Mouse (Mus musculus): ENCODE data around the gene Atp8b2.

Atp8b2 gene

GRCm38 (mm10) chr3:89957880-89958279 lies 5.4 kb downstream of the Atp8b2 start:
- no peak for DNase-seq

DNA sequence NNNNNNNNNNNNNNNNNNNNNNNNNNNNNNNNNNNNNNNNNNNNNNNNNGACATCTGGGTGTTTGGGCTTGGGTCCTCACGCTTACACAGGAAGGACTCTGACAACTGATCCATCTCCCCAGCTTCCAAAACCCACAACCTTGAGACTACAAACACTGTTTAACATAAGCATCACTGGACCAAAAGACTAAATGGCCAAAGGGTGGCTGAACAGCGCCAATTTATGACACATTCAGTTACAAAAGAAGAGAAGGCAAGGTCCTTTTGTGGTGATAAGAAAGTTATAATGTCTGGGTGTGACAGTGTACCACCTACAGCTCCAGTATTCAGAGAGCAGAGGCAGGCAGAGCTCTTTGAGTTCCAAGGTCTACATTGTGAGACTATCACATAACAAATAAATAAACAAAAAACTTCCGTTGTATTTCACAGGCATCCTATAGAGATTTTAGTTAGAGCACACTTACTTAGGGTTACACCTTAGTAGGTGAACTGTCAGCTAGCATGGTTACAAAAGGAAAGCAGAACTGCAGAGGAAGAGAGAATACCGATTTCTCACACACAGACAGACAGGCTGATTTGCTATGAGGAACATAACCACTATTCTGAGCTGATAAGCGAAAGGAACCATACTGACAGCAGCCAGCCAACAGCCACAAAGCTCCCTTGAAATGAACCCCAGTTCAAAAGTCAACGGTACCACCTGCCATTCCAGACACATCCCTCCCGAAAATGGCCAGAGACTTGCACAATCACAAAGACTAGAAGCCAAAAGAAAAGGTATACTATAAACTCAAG lies 6.9 kb downstream of the Atp8b2 start:
- no peak for DNase-seq

DNA sequence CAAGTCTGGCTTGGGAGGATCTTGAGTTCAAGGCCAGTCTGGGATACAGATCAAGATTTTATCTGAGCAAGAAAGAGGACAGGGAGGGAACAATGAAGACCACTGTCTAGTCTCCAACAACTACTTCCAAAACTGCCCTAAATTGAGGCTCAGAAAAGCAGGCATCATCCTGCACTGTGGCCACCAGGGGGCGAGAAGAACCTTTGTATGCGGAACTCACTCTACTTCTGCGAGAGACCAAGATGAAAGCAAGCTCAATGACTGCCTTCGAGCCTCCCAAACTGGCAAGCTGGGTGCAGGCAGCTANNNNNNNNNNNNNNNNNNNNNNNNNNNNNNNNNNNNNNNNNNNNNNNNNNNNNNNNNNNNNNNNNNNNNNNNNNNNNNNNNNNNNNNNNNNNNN lies 9.9 kb downstream of the Atp8b2 start:
- DNase-seq, result peak; percentile 88 to 89

DNA sequence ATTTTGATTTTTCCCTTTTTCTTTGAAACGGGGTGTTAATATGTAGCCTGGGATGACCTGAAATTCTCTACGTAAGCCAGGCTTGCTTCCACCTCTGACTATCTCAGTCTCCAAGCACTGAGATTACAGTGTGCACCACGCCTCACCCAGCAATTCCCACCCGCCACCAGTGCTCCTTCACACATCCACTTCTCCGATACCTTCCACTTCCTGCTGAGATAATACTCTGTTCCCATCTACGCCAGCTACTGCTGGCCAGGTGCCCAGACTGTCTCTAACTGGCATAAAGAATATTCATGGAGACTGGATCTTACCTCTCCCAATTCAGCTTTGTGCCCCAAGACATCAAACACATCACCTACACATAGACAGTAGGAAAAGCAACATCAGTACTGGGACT lies 14.7 kb downstream of the Atp8b2 start:
- no peak for DNase-seq

GRCm38 (mm10) chr3:89948021-89948420 lies 15.3 kb downstream of the Atp8b2 start:
- no peak for DNase-seq

GRCm38 (mm10) chr3:89945026-89945425 lies 18.3 kb downstream of the Atp8b2 start:
- DNase-seq, result no peak

DNA sequence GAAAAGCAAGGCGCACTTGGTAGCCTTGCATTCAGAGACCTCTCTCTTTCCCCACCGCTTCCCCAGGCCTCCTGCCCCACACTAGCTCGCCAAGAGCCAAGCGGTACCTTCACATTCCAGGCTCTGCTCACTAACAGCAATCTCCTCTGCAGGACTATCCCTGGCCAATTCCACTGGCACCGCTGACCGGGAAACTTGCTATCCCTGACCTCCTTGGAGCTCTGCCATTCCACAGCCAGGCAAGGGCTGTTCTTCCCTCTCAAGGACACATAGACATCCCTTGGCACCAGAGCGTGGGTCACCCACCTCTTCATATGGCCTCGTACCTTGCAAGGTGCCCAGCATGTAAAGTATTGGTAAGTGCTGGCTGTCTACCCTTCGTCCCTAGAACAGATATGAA lies 20.4 kb downstream of the Atp8b2 start:
- no peak for DNase-seq

DNA sequence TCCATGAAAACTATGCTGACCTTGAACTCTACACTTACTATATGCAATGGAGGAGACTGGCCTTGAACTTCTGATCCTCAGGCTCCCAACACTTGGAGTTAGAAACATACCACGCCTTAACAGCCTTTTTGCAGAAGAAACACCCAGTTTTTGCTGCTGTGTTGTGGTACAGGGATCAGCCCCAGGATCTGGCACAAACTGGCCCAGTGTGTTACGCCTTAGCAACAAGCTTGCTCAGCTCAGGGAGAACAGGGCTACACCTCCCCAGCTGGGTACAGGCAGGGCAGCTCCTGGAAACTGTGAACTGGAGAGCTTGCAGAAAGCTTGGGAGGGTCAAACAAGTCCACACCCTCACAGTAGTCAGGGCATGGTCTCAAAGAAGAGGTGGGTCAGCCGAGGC lies 26.8 kb downstream of the Atp8b2 start:
- DNase-seq, result no peak

GRCm38 (mm10) chr3:89932925-89933324 lies 30.4 kb downstream of the Atp8b2 start:
- no peak for DNase-seq

GRCm38 (mm10) chr3:89928956-89929355 lies 34.4 kb downstream of the Atp8b2 start:
- no peak for DNase-seq

- no peak for DNase-seq
Observed at GRCm38 (mm10) chr3:89926440-89926839, 36.9 kb downstream of the Atp8b2 start.

DNA sequence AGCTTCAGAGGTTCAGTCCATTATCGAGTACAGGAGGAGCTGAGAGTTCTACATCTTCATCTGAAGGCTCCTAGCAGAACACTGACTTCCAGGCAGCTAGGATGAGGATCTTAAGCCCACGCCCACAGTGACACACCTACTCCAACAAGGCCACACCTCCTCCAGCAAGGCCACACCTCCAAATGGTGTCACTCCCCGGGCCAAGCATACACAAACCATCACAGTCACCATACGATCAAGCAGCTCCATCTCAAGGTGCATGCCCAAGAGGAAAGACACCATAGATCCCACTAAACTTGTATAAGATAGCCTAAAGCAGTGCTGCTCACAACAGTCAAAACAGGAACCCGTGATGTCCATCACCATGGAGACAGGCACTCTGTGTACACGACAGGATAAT lies 42.6 kb downstream of the Atp8b2 start:
- DNase-seq, result peak in 1 of 2 experiments; percentile 31

- DNase-seq, result no peak
Observed at GRCm38 (mm10) chr3:89917408-89917807, 45.9 kb downstream of the Atp8b2 start.

DNA sequence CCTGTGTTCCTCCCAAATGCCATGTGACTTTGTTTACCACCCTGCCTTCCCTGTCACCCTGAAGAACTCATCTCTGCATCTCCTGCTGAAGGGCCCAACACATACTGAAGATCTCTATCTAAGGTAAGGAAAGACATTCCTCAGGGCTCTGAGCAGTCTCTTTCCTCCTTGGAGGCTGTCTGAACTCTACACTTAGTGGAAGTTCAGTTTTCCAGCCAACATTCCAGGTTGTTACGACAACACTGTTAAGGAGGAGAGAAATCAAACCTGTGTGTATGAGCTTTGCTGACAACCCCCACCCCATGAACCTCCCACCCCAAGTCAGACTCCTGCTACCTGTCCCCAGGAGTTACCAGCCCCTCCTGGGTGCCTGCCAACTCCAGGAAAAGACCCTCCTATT lies 46.7 kb downstream of the Atp8b2 start:
- no peak for DNase-seq

GRCm38 (mm10) chr3:89914700-89915099 lies 48.6 kb downstream of the Atp8b2 start:
- no peak for DNase-seq

GRCm38 (mm10) chr3:89912543-89913391 lies 50.5 kb downstream of the Atp8b2 start, which contains the start of gene Il6ra:
Gene Il6ra (minus strand): TSS chr3:89913196.
- DNase-seq, result peak; percentile 83 to 85

DNA sequence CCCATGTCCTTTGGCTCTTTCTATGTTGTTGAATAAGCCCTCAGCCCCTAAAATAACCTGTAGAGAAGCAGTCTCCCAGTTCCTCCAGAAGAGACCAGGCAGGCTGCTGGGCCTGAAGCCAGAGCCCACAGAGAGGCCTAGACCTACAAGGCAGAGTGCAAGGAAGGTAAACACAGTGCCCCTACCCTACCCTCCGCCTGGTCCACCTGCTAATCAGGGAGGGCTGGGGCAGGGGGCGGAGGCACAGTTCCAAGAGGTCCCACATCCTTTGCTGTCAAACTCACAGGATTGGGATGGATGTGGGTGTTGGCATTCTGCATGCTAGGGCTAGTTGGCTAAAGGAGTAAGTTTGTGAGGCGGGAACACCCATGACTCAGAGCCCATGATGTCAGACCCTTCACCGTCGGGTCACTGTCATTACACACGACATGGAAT lies 51.2 kb downstream of the Atp8b2 start:
- DNase-seq, result no peak

DNA sequence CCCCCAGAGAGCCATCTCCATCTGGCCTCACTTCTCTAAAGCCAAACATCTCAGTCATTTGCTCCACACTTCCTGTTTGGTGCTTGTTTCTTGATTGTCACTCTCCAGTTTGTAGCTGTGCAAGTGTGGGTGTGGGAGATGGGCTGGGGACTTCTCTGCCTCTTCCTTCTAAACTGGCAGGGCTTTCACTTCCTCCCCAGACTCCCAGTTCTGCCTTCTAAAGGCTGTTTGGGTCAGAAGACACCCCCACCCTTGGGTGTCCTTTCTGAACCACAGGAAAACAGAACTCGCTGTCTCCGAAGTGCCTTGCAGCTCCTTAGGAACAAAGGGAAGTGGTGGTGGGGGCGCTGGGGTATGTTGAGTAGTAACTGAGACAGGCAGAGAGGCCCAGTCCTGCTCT lies 52.1 kb downstream of the Atp8b2 start:
- peak; percentile 69 to 76 for DNase-seq

DNA sequence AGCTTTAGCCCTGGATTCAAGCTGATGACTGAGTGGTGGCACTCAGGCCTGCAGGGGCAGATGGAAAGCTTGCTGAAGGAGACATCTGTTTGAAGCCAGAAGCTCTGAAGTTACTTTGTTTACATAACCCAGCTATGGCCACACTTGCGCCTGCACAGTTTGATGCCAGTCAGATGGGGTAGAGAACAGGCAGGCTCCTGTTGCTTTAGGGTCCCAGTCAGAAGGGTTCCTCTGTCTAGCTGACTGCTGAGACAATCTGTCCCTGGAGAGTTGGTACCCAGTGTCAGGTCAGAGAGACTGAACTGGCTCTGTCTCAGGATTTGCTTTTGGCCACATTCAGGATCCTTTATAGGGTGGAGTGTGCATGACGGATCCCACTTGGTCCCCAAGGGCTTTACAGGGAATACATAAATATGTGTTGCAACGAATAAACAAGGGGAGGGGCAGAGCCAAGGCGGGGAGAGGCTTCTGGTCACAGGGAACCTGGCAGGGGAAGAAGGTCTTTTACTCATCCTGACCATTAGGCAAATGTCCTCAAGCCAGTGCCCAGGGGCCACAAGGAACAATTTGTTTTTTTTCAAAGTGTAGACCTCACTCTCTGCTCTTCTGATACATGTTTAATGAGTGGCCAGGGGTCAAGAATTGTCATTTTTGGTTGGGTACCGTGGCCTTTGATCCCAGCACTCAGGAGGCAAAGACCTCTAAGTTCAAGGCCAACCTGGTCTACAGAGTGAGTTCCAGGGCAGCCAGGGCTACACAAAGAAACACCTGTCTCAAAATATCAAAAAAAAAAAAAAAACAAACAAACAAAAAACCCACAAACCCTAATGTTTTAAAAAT lies 53.4 kb downstream of the Atp8b2 start:
- DNase-seq, result no peak

GRCm38 (mm10) chr3:89908836-89909235 lies 54.5 kb downstream of the Atp8b2 start:
- peak; percentile 46 to 55 for DNase-seq

- no peak for DNase-seq
Observed at GRCm38 (mm10) chr3:89907846-89908245, 55.5 kb downstream of the Atp8b2 start.

GRCm38 (mm10) chr3:89899511-89899908 lies 63.8 kb downstream of the Atp8b2 start:
- no peak for DNase-seq
